Mouse (Mus musculus): ENCODE measurements around the gene Acvr2b.

GRCm38 (mm10) chr9:119409864-119410263, 7.9 kb downstream of the Acvr2b start:
- TF ChIP-seq CTCF (IDR thresholded peaks at IDR 0.05; ENCODE audit: control insufficient read depth, insufficient read depth, insufficient read length) (no peak), USF1 (IDR thresholded peaks at IDR 0.05; ENCODE audit: low read depth) (no peak), CEBPB (IDR thresholded peaks at IDR 0.05; ENCODE audit: low read depth) (no peak), MYOD1 (IDR thresholded peaks at IDR 0.05; ENCODE audit: control insufficient read depth, insufficient read length, low read depth) (no peak)

All from C2C12 (cell line).